ENCODE assay signal across 5 mouse cellular contexts in genomic region chr4:41702226-41702625, GRCm38 (mm10). TPM values are rescaled to one million over a fixed set of nuclear protein-coding genes. Genes with fewer than 3 reads are reported as not detected.
"Had no signal": no experiment of that assay in that cellular context is flagged by ENCODE, and none has a peak within 500 bp of the region (broad histone marks: within the 10 kb centered on the region; RNA-seq: fewer than 3 reads in every experiment).

No protein-coding gene starts in this region.

RNA-seq across cellular contexts. Expression of gene Arid3c, which starts 28.7 kb away (rescaled TPM):
- polyA plus RNA-seq: spleen, adult 2 months; stomach, embryonic 14.5 days; stomach, embryonic 15.5 days; stomach, embryonic 16.5 days; thymus, postnatal 0 days had no signal
